Mouse (Mus musculus): ENCODE measurements around the gene Tnfrsf13b. TPM values are rescaled to one million over a fixed set of nuclear protein-coding genes. Genes with fewer than 3 reads are reported as not detected.
A peak's percentile ranks its signal among the peaks of the same experiment; 100 is the strongest.

Tnfrsf13b gene
- total and polyA plus RNA-seq, 2 experiments from 2014 or later: 1.4 to 4.2 TPM

DNA sequence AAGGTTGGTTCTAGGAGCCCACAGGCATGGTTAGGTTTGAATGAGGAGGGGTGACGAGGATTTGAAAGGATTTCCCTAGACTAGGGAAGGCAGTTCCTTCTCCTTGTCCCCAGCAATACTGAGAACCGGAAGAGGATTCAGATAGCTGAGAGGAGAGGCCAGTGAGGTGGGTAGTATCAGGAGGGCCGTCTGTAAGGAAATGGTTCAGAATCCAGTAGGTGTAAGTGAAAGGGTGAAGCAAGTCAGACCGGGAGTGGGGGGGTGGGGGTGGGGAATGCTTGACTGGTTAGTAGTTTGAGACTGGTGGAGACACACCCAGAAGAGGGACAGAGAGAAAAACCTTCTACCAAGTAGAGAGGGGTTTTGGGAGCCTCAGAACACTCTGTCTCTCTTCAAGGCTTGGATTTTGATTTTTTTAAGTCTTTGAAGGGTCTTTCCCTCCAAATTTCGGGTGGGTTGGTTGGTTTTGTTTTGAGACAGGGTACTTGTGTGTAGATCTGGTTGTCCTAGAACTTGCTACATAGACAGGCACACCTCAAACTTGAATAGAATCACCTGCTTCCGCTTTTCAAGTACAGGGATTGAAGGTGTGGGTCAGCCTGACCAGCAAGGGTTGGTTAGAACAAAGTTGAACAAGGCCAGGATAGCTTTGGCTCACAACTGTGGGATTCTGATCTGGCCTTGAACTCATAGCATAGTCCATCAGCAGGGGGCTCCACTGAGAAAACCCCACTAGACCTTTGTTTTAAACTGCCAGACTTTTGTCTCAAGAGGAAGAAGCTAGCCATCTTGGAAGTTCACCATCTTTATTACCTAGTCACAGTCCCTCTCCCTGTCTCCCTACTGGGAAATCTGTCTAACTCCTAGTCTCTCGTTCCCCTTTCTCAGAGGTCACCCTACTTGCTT is 17.3 kb downstream of the Tnfrsf13b start:
- no peak for DNase-seq
- Histone ChIP-seq H3K4me3 (ENCODE audit: low read depth, low read length) (no peak overlapping the region), H3K9ac (no peak overlapping the region), H3K27ac (ENCODE audit: low read depth, low read length) (no peak overlapping the region), H3K27me3 (ENCODE audit: insufficient read depth, low read length) (no peaks in the 10 kb centered on the region), H3K4me2 (ENCODE audit: low read depth) (no peak overlapping the region), H3K4me1 (ENCODE audit: insufficient read depth) (no peaks in the 10 kb centered on the region), H3K36me3 (ENCODE audit: insufficient read depth) (no peaks in the 10 kb centered on the region), H3K9me3 (ENCODE audit: low read length) (no peaks in the 10 kb centered on the region)
- no peak for ATAC-seq
- TF ChIP-seq CTCF (IDR thresholded peaks at IDR 0.05; ENCODE audit: low read depth): no peak
- 74% methylated on average over 7 of the region's 7 CpGs for WGBS

DNA sequence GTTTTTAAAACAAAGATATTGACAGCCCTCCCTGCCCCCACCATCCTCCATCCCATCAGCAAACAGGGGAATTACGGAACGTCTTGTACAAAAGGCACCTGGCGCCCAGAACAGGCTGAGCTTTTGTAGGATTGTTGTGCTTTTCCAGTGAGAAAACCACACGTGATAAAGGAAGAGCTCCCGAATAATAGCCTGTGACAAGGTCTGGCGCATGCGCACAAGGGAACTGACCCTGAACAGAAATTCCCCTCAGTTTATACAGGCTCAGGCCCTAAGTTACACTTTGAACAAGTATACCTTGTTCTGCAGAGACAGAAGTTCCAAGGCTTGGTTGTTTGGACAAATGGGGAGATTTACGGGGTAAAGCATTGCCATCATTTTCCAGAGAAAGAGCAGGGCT is 19.0 kb downstream of the Tnfrsf13b start:
- Histone ChIP-seq H3K9ac (no peak overlapping the region), H3K9me3 (ENCODE audit: low read length) (no peaks in the 10 kb centered on the region), H3K4me3 (ENCODE audit: low read depth, low read length) (no peak overlapping the region), H3K36me3 (ENCODE audit: insufficient read depth) (no peaks in the 10 kb centered on the region), H3K4me2 (ENCODE audit: low read depth) (no peak overlapping the region), H3K4me1 (ENCODE audit: insufficient read depth) (no peaks in the 10 kb centered on the region), H3K27me3 (ENCODE audit: insufficient read depth, low read length) (no peaks in the 10 kb centered on the region), H3K27ac (ENCODE audit: low read depth, low read length) (no peak overlapping the region)
- TF ChIP-seq CTCF (IDR thresholded peaks at IDR 0.05; ENCODE audit: low read depth): no peak
- no peak for ATAC-seq
- DNase-seq: no peak
- WGBS: 61% methylated on average over 8 of the region's 8 CpGs

DNA sequence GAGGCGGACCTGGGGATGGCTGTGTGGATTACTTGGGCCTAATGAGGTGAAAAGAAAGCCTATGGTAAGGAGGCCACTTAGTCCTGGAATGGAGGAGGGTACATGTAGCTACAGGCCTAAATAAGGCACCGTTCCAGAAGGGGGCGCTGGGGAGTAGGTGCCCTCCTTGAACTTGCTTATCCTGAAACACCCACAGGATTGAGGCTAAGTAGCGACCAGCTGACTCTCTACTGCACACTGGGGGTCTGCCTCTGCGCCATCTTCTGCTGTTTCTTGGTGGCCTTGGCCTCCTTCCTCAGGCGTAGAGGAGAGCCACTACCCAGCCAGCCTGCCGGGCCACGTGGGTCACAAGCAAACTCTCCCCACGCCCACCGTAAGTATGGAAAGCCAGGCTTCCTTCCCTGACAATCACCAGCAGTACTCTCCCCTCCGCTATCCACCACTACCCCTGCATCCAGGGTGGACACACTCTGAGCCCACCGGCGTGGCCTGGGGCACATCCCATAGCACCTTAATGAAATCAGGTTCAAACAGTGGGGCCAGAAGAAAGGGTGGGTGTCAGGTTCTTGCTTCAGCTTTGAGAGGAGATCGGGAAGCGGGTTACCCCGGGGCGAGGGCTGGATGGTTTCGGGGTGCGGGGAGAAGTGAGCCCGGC is 20.2 kb downstream of the Tnfrsf13b start:
- DNase-seq: no peak
- H3K36me3 ChIP-seq (ENCODE audit: insufficient read depth): peaks cover 8% of the 10 kb centered on the region
- peak; percentile 21; the same call in 1 of the 2 replicates for ATAC-seq
- H3K9ac ChIP-seq: peak overlapping the region; percentile 33; the same call in 1 of the 2 replicates
- 16% methylated on average over 20 of the region's 20 CpGs for WGBS
- H3K4me1 ChIP-seq (ENCODE audit: insufficient read depth): no peaks in the 10 kb centered on the region
- peak; percentile 45 for TF ChIP-seq CTCF (IDR thresholded peaks at IDR 0.05; ENCODE audit: low read depth)
- no peaks in the 10 kb centered on the region for H3K9me3 ChIP-seq (ENCODE audit: low read length)
- H3K4me2 ChIP-seq (ENCODE audit: low read depth): peak overlapping the region; percentile 58
- peak overlapping the region; percentile 33 for H3K4me3 ChIP-seq (ENCODE audit: low read depth, low read length)
- H3K27ac ChIP-seq (ENCODE audit: low read depth, low read length): no peak overlapping the region
- H3K27me3 ChIP-seq (ENCODE audit: insufficient read depth, low read length): no peaks in the 10 kb centered on the region

GRCm38 (mm10) chr11:61147300-61147683 is 20.7 kb downstream of the Tnfrsf13b start:
- peak overlapping the region; percentile 58 for H3K4me2 ChIP-seq (ENCODE audit: low read depth)
- peak overlapping the region; percentile 33 for H3K9ac ChIP-seq
- no peaks in the 10 kb centered on the region for H3K27me3 ChIP-seq (ENCODE audit: insufficient read depth, low read length)
- peak overlapping the region; percentile 33 for H3K4me3 ChIP-seq (ENCODE audit: low read depth, low read length)
- no peak overlapping the region for H3K27ac ChIP-seq (ENCODE audit: low read depth, low read length)
- DNase-seq (peak; percentile 51), ATAC-seq (peak; percentile 80)
- peak; percentile 66 for TF ChIP-seq CTCF (IDR thresholded peaks at IDR 0.05; ENCODE audit: low read depth)
- H3K36me3 ChIP-seq (ENCODE audit: insufficient read depth): peaks cover 13% of the 10 kb centered on the region
- WGBS: 5% methylated on average over 32 of the region's 32 CpGs
- no peaks in the 10 kb centered on the region for H3K4me1 ChIP-seq (ENCODE audit: insufficient read depth)
- H3K9me3 ChIP-seq (ENCODE audit: low read length): no peaks in the 10 kb centered on the region

GRCm38 (mm10) chr11:61150233-61151001 is 23.9 kb downstream of the Tnfrsf13b start:
- H3K36me3 ChIP-seq (ENCODE audit: insufficient read depth): peaks cover 43% of the 10 kb centered on the region
- DNase-seq (no peak), ATAC-seq (no peak)
- H3K9ac ChIP-seq: no peak overlapping the region
- no peaks in the 10 kb centered on the region for H3K4me1 ChIP-seq (ENCODE audit: insufficient read depth)
- no peaks in the 10 kb centered on the region for H3K27me3 ChIP-seq (ENCODE audit: insufficient read depth, low read length)
- WGBS: 66% methylated on average over 6 of the region's 6 CpGs
- TF ChIP-seq CTCF (IDR thresholded peaks at IDR 0.05; ENCODE audit: low read depth): no peak
- H3K9me3 ChIP-seq (ENCODE audit: low read length): no peaks in the 10 kb centered on the region
- no peak overlapping the region for H3K4me2 ChIP-seq (ENCODE audit: low read depth)
- no peak overlapping the region for H3K27ac ChIP-seq (ENCODE audit: low read depth, low read length)
- no peak overlapping the region for H3K4me3 ChIP-seq (ENCODE audit: low read depth, low read length)

GRCm38 (mm10) chr11:61155727-61156126 is 29.2 kb downstream of the Tnfrsf13b start:
- peak; percentile 46 for DNase-seq
- Histone ChIP-seq H3K4me2 (ENCODE audit: low read depth) (no peak overlapping the region), H3K9me3 (ENCODE audit: low read length) (no peaks in the 10 kb centered on the region), H3K36me3 (ENCODE audit: insufficient read depth) (peaks cover 94% of the 10 kb centered on the region), H3K27me3 (ENCODE audit: insufficient read depth, low read length) (no peaks in the 10 kb centered on the region), H3K27ac (ENCODE audit: low read depth, low read length) (no peak overlapping the region), H3K4me3 (ENCODE audit: low read depth, low read length) (no peak overlapping the region), H3K4me1 (ENCODE audit: insufficient read depth) (no peaks in the 10 kb centered on the region), H3K9ac (no peak overlapping the region)
- 90% methylated on average over 2 of the region's 2 CpGs for WGBS
- TF ChIP-seq CTCF (IDR thresholded peaks at IDR 0.05; ENCODE audit: low read depth): peak; percentile 45
- ATAC-seq: peak; percentile 34; the same call in 1 of the 2 replicates

All from forebrain, postnatal 0 days (tissue).